Mouse (Mus musculus) ZHBTc4 (cell line): ENCODE data around the gene A930002H24Rik.

ENCODE experiments used
- DNase-seq: peaks from one replicate; pipeline ENCODE4 v3.0.0-alpha.2; 2011; ENCODE audit warnings: low read depth, low spot score

A930002H24Rik gene

GRCm38 (mm10) chr17:63836223-63836622 is 27.4 kb downstream of the A930002H24Rik start:
- no peak for DNase-seq

- no peak for DNase-seq
Observed at GRCm38 (mm10) chr17:63831550-63831949, 32.0 kb downstream of the A930002H24Rik start.

GRCm38 (mm10) chr17:63828561-63829332 is 34.8 kb downstream of the A930002H24Rik start:
- peak; percentile 92 for DNase-seq

GRCm38 (mm10) chr17:63826767-63827166 is 36.8 kb downstream of the A930002H24Rik start:
- no peak for DNase-seq

GRCm38 (mm10) chr17:63826196-63826595 is 37.4 kb downstream of the A930002H24Rik start:
- peak; percentile 21 for DNase-seq

- no peak for DNase-seq
Observed at GRCm38 (mm10) chr17:63824141-63824540, 39.5 kb downstream of the A930002H24Rik start.

GRCm38 (mm10) chr17:63818444-63819027 is 45.1 kb downstream of the A930002H24Rik start:
- DNase-seq, result no peak

- peak; percentile 61 for DNase-seq
Observed at GRCm38 (mm10) chr17:63813552-63813951, 50.0 kb downstream of the A930002H24Rik start.
